Mouse (Mus musculus): ENCODE measurements around the gene 1810046K07Rik.

The 1810046K07Rik gene

GRCm38 (mm10) chr9:51328731-51329130 lies at the start of gene 1810046K07Rik:
1810046K07Rik (minus strand) TSS chr9:51328917.
- 80% methylated on average over 3 of the region's 3 CpGs for WGBS

GRCm38 (mm10) chr9:51369560-51369959 lies 40.8 kb upstream of the 1810046K07Rik start:
- WGBS: 75% methylated on average over 3 of the region's 3 CpGs

- 91% methylated on average over 3 of the region's 3 CpGs for WGBS
These were observed 38.4 kb upstream of the 1810046K07Rik start for GRCm38 (mm10) chr9:51367124-51367523.

- 67% methylated on average over 4 of the region's 4 CpGs for WGBS
These were observed 35.3 kb upstream of the 1810046K07Rik start for GRCm38 (mm10) chr9:51364059-51364458.

GRCm38 (mm10) chr9:51353511-51353910 lies 24.8 kb upstream of the 1810046K07Rik start:
- 55% methylated on average over 3 of the region's 3 CpGs for WGBS

GRCm38 (mm10) chr9:51352896-51353295 lies 24.2 kb upstream of the 1810046K07Rik start:
- WGBS: 84% methylated on average over 3 of the region's 3 CpGs

- WGBS: 85% methylated on average over 5 of the region's 5 CpGs
These were observed 20.7 kb upstream of the 1810046K07Rik start for GRCm38 (mm10) chr9:51349422-51349821.

GRCm38 (mm10) chr9:51345768-51346167 lies 17.1 kb upstream of the 1810046K07Rik start:
- 91% methylated on average over 9 of the region's 9 CpGs for WGBS

GRCm38 (mm10) chr9:51335294-51336010 lies 6.7 kb upstream of the 1810046K07Rik start:
- WGBS: 19% methylated on average over 8 of the region's 8 CpGs

- WGBS: 91% methylated on average over 13 of the region's 13 CpGs
These were observed 2.9 kb upstream of the 1810046K07Rik start for GRCm38 (mm10) chr9:51331449-51332238.

GRCm38 (mm10) chr9:51327555-51327903 lies 1.2 kb downstream of the 1810046K07Rik start:
- whole genome bisulfite sequencing: 87% methylated on average over 5 of the region's 5 CpGs

GRCm38 (mm10) chr9:51326619-51327554 lies 1.8 kb downstream of the 1810046K07Rik start:
- WGBS: 72% methylated on average over 11 of the region's 11 CpGs

- WGBS: 71% methylated on average over 7 of the region's 7 CpGs
These were observed 4.2 kb downstream of the 1810046K07Rik start for GRCm38 (mm10) chr9:51324406-51325065.

- WGBS: 76% methylated on average over 1 of the region's 1 CpGs
These were observed 8.6 kb downstream of the 1810046K07Rik start for GRCm38 (mm10) chr9:51320096-51320495.

- 88% methylated on average over 4 of the region's 4 CpGs for WGBS
These were observed 10.5 kb downstream of the 1810046K07Rik start for GRCm38 (mm10) chr9:51318246-51318645.

GRCm38 (mm10) chr9:51317322-51317721 lies 11.4 kb downstream of the 1810046K07Rik start:
- 87% methylated on average over 4 of the region's 4 CpGs for WGBS

- WGBS: 61% methylated on average over 6 of the region's 6 CpGs
These were observed 13.2 kb downstream of the 1810046K07Rik start for GRCm38 (mm10) chr9:51315402-51316063.

- WGBS: 53% methylated on average over 18 of the region's 18 CpGs
These were observed 16.0 kb downstream of the 1810046K07Rik start for GRCm38 (mm10) chr9:51312554-51313317.

- 89% methylated on average over 7 of the region's 7 CpGs for WGBS
These were observed 18.2 kb downstream of the 1810046K07Rik start for GRCm38 (mm10) chr9:51310515-51310914.

GRCm38 (mm10) chr9:51306351-51306750 lies 22.4 kb downstream of the 1810046K07Rik start:
- WGBS: 68% methylated on average over 3 of the region's 3 CpGs

All from cerebral cortex, adult 2 months (tissue).